Mouse (Mus musculus) stomach, embryonic 14.5 days (tissue): ENCODE measurements at regions not wholly inside any gene's neighbourhood (a gene's known extent, or its start where the extent isn't known, plus 50 kb on each side); places are given as distances from the start of the nearest gene placed in this dataset.

ENCODE experiments used
- ATAC-seq: fragments of 200-750 bp; cut with Nextera tagmentation; 2 replicates; pipeline ENCODE4 v1.8.0; 2017; ENCODE audit warnings: low read depth, moderate TSS enrichment; ENCODE audit not compliant: insufficient number of reproducible peaks, insufficient read depth, low FRiP score
- H3K27ac ChIP-seq: fragments of 300-500 bp; sonication (generic); 2 replicates; pipeline ENCODE4 v1.5.1; 2014; ENCODE audit warnings: mild to moderate bottlenecking, low read length, moderate library complexity, mixed read lengths
- H3K27me3 ChIP-seq: fragments of 300-500 bp; sonication (generic); 2 replicates; pipeline ENCODE4 v1.6.1; 2014; ENCODE audit warnings: low read length, control low read depth, mixed read lengths; ENCODE audit not compliant: control insufficient read depth, insufficient read depth
- H3K36me3 ChIP-seq: fragments of 300-500 bp; sonication (generic); 2 replicates; pipeline ENCODE4 v1.6.1; 2014; ENCODE audit warnings: mild to moderate bottlenecking, control low read depth, low read length, moderate library complexity, mixed read lengths; ENCODE audit not compliant: control insufficient read depth, insufficient read depth
- H3K4me1 ChIP-seq: fragments of 300-500 bp; sonication (generic); 2 replicates; pipeline ENCODE4 v1.6.1; 2014; ENCODE audit warnings: low read length, control low read depth, mixed read lengths; ENCODE audit not compliant: control insufficient read depth, insufficient read depth
- H3K4me2 ChIP-seq: fragments of 300-500 bp; sonication (generic); replicated peaks from 2 replicates; pipeline ENCODE4 v1.6.1; 2014; ENCODE audit warnings: low read depth, low read length, control low read depth
- H3K4me3 ChIP-seq: fragments of 300-500 bp; sonication (generic); 2 replicates; pipeline ENCODE4 v1.5.1; 2014; ENCODE audit warnings: low read depth, low read length, control low read depth
- H3K9ac ChIP-seq: fragments of 300-500 bp; sonication (generic); replicated peaks from 2 replicates; pipeline ENCODE4 v1.6.1; 2014; ENCODE audit warnings: low read depth, mild to moderate bottlenecking, control low read depth, low read length, moderate library complexity, mixed read lengths
- H3K9me3 ChIP-seq: fragments of 300-500 bp; sonication (generic); 2 replicates; pipeline ENCODE4 v1.6.1; 2016; ENCODE audit warnings: low read depth, low read length, control low read depth; ENCODE audit not compliant: control insufficient read depth
- WGBS: fragments of 180-500 bp; shearing (Covaris S2); extraction: QIAGEN DNeasy Blood & Tissue Kit; methylation state at CpG from one replicate; pipeline ENCODE4 v1.1.7; 2014; 5-methylcytosine and 5-hydroxymethylcytosine counted together

- ATAC-seq, result no peak
- Histone ChIP-seq H3K27ac (no peak overlapping the region), H3K9me3 (no peaks in the 10 kb centered on the region), H3K4me2 (no peak overlapping the region), H3K4me3 (no peak overlapping the region), H3K4me1 (no peaks in the 10 kb centered on the region), H3K27me3 (no peaks in the 10 kb centered on the region), H3K36me3 (no peaks in the 10 kb centered on the region), H3K9ac (no peak overlapping the region)
- whole genome bisulfite sequencing, result 36% methylated on average over 3 of the region's 3 CpGs
These were observed 305.6 kb downstream of the Cps1 start for GRCm38 (mm10) chr1:67428398-67428797.

DNA sequence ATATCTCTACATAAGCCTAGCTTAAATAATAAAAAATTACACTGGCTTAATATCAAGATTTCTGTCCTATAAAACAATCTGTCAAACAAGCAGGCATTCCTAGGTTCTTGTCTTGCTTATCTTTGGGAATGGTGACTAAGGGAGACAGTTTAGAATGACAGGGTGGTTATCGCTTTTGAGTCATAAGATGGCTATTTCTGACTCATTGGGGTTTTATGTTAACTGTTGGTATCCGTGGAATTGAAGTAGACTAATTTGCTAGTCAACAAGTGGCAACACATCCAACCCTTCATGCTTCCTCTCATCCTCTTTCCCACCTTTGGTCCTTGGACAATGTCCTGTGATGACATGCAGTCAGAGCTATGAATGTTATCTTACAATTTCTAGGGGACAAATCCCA lies 328.0 kb downstream of the Cps1 start:
- no peaks in the 10 kb centered on the region for H3K4me1 ChIP-seq
- no peaks in the 10 kb centered on the region for H3K36me3 ChIP-seq
- WGBS, result 94% methylated on average over 2 of the region's 2 CpGs

DNA sequence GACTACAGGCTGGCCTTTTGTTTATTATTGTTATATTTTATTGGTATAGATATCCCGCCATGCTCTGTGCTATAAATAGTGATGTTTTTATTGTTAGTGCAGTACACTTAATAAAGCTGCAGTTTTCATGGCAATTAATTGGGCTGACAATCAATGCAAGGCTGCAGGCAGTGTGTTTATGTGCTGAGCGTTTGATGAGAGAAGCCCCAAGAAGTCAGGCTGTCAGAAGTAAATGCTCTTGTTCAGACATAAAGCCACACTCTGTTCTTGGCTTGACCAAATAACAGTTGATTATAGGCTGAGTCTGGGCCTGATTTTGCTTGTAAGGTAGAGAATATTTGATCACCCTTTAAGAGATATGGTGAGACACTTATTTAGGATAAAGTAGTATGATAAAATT lies 341.4 kb downstream of the Cps1 start:
- Histone ChIP-seq H3K9ac (no peak overlapping the region), H3K27ac (no peak overlapping the region), H3K4me3 (no peak overlapping the region), H3K27me3 (no peaks in the 10 kb centered on the region), H3K4me2 (no peak overlapping the region), H3K36me3 (no peaks in the 10 kb centered on the region), H3K9me3 (no peaks in the 10 kb centered on the region), H3K4me1 (no peaks in the 10 kb centered on the region)
- ATAC-seq, result no peak
- WGBS, result 35% methylated on average over 2 of the region's 2 CpGs

More for the DNA sequence above, 328.0 kb downstream of the Cps1 start:
- Histone ChIP-seq H3K27ac (no peak overlapping the region), H3K9me3 (no peaks in the 10 kb centered on the region), H3K27me3 (no peaks in the 10 kb centered on the region), H3K9ac (no peak overlapping the region), H3K4me2 (no peak overlapping the region), H3K4me3 (no peak overlapping the region)
- no peak for ATAC-seq

GRCm38 (mm10) chr1:67465527-67465926 lies 342.7 kb downstream of the Cps1 start:
- Histone ChIP-seq H3K36me3 (no peaks in the 10 kb centered on the region), H3K9ac (no peak overlapping the region), H3K4me1 (no peaks in the 10 kb centered on the region), H3K9me3 (no peaks in the 10 kb centered on the region), H3K4me3 (no peak overlapping the region), H3K27ac (no peak overlapping the region), H3K4me2 (no peak overlapping the region), H3K27me3 (no peaks in the 10 kb centered on the region)
- peak; percentile 58; the same call in 1 of the 2 replicates for ATAC-seq
- WGBS, result 23% methylated on average over 4 of the region's 4 CpGs

DNA sequence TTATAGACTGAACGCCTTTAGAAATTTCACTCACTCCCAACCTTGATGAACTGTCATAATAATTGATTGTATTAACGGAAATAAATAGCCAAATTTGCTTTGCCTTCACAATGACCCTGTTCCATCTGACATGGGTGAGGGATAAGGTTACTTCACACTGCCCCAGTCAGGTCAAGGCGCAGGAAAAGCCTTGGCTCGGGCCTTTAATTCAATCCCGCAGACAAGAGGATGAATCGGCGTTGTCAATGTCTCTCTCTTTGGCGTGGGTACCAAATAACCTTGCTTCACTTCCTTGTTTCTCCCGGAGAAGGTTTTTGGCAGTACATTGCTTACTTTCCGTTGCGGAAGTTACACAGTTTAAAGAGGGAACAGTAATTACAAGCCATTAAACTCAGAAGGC lies 354.2 kb downstream of the Cps1 start:
- no peaks in the 10 kb centered on the region for H3K36me3 ChIP-seq
- no peak for ATAC-seq
- H3K9ac ChIP-seq, result no peak overlapping the region
- no peaks in the 10 kb centered on the region for H3K4me1 ChIP-seq
- no peak overlapping the region for H3K4me2 ChIP-seq
- no peaks in the 10 kb centered on the region for H3K27me3 ChIP-seq
- WGBS, result 48% methylated on average over 11 of the region's 11 CpGs
- H3K27ac ChIP-seq, result no peak overlapping the region
- H3K9me3 ChIP-seq, result no peaks in the 10 kb centered on the region
- H3K4me3 ChIP-seq, result no peak overlapping the region

DNA sequence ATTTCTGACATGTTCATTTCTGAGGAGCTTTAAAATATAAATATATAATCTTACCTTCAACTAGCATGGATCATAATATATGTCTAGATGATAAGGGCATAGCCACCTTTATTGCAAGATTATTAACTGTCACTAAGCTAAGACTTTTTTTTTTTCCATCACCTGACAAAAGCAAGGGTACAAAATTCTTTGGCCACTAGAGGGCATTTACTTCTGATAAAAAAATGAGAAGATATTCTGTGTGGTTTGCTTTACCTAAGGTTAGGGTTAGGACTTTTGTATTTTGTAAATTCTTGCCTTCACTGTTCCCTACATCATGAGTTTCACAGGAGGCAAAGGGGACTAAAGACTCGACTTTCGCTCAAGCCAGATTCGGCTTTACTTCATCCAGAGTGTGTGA lies 355.1 kb downstream of the Cps1 start:
- Histone ChIP-seq H3K9ac (no peak overlapping the region), H3K36me3 (no peaks in the 10 kb centered on the region), H3K27ac (no peak overlapping the region), H3K4me1 (no peaks in the 10 kb centered on the region), H3K9me3 (no peaks in the 10 kb centered on the region), H3K4me3 (no peak overlapping the region), H3K4me2 (no peak overlapping the region), H3K27me3 (no peaks in the 10 kb centered on the region)
- ATAC-seq, result no peak
- WGBS, result 91% methylated on average over 3 of the region's 3 CpGs

DNA sequence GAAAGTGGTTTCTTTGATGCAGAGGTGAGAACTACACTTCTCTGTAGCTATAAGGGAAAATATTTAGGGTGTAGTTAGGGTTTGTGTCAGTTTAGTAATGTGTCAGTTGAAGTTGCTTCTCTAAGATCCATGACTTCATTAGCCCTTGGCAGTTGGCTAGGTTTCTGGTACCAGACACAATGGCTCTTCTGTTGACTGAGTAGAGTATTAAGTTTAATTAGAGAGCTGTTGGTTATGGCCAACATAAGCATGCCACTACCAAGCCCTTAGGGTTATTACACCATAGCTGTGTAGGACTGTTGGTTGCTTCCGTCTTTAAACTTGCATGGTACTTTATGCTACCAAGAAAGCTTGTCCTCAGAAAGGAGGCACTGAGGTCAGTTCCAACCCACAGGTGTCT lies 359.1 kb downstream of the Cps1 start:
- ATAC-seq, result no peak
- no peak overlapping the region for H3K27ac ChIP-seq
- H3K27me3 ChIP-seq, result no peaks in the 10 kb centered on the region
- no peak overlapping the region for H3K4me3 ChIP-seq
- WGBS, result 97% methylated on average over 1 of the region's 1 CpGs
- no peak overlapping the region for H3K9ac ChIP-seq
- H3K4me2 ChIP-seq, result no peak overlapping the region
- no peaks in the 10 kb centered on the region for H3K4me1 ChIP-seq
- no peaks in the 10 kb centered on the region for H3K36me3 ChIP-seq
- no peaks in the 10 kb centered on the region for H3K9me3 ChIP-seq

DNA sequence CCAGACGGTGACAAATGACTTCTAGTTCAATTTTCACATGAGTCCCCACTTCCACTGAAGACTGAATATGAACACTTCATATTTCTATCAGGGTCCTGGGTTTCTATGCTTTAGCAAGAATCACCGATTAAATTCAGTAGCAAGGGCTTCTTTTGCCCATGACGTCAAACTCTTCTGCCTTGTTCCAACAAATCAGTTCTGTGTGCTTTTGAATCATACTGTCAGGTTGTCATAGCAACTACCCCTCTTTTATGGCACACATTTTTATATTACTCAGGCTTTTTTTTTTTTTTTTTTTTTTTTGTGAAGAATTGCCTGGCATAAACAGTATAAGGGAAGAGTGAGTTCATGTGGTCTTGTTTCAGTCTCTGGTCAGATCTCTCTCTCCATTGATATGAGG lies 381.3 kb downstream of the Cps1 start:
- H3K27ac ChIP-seq, result no peak overlapping the region
- H3K27me3 ChIP-seq, result no peaks in the 10 kb centered on the region
- ATAC-seq, result no peak
- no peaks in the 10 kb centered on the region for H3K36me3 ChIP-seq
- WGBS, result 79% methylated on average over 3 of the region's 3 CpGs
- no peaks in the 10 kb centered on the region for H3K4me1 ChIP-seq
- no peak overlapping the region for H3K4me2 ChIP-seq
- no peak overlapping the region for H3K9ac ChIP-seq
- no peak overlapping the region for H3K4me3 ChIP-seq
- no peaks in the 10 kb centered on the region for H3K9me3 ChIP-seq

DNA sequence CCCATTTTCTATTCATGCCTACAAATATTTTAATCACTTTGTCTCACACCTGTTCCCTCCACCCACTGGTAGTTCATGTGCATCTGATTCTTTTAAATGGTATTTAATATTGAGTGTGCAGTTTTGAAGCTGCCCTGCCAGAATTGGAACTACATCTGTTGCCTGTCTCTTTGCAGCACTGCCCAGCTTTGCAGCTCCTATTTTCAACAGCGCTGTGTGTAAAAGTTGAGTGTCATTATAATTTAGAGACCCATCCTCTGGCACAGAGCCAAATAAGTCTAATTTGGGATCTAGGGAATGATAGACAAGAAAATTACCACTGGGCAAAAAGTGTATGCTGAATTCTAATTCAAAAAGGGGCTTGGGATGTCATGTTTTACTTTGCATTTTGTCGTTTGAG lies 382.9 kb downstream of the Cps1 start:
- WGBS, result 75% methylated on average over 2 of the region's 2 CpGs
- Histone ChIP-seq H3K36me3 (no peaks in the 10 kb centered on the region), H3K27me3 (no peaks in the 10 kb centered on the region), H3K4me3 (no peak overlapping the region), H3K27ac (no peak overlapping the region), H3K4me1 (no peaks in the 10 kb centered on the region), H3K9me3 (no peaks in the 10 kb centered on the region), H3K4me2 (no peak overlapping the region), H3K9ac (no peak overlapping the region)
- ATAC-seq, result no peak
